Comparison of ENCODE assay signal across 8 mouse cellular contexts in genomic region chr11:98544890-98545677, GRCm38 (mm10). TPM values are rescaled to one million over a fixed set of nuclear protein-coding genes. Genes with fewer than 3 reads are reported as not detected.
DNase-seq lines count a peak whose midpoint lies in the region; ATAC-seq and TF ChIP-seq lines count a peak whose summit lies in the region.

No protein-coding gene starts in this region.

- H3K4me1 ChIP-seq in heart, embryonic 12.5 days (replicated peaks), result peaks cover 7% of the 10 kb centered on the region
- H3K4me1 ChIP-seq in E14TG2a.4 (replicated peaks; ENCODE audit: low read depth, low read length), result peaks cover under 1% of the 10 kb centered on the region; the same call in 1 of the 2 replicates
- H3K4me1 ChIP-seq in forebrain, embryonic 16.5 days (replicated peaks; ENCODE audit: control insufficient read depth, insufficient read depth, low read length), result peaks cover 8% of the 10 kb centered on the region
- no peaks in the 10 kb centered on the region; the same call in 1 of the 2 replicates for H3K4me1 ChIP-seq in liver, embryonic 16.5 days (ENCODE audit: control insufficient read depth, low read depth, low read length)

- no peak overlapping the region for H3K27ac ChIP-seq in heart, embryonic 12.5 days (ENCODE audit: poor library complexity, severe bottlenecking)
- H3K27ac ChIP-seq in forebrain, embryonic 16.5 days (ENCODE audit: low read length), result no peak overlapping the region
- H3K27ac ChIP-seq in liver, embryonic 16.5 days (ENCODE audit: low read length), result no peak overlapping the region

- intact Hi-C loops in heart, postnatal 10 days (cut with DNase I), result no loop called here

- ATAC-seq in heart, embryonic 12.5 days (ENCODE audit: insufficient number of reproducible peaks, low FRiP score), result no peak
- ATAC-seq in forebrain, embryonic 16.5 days, result no peak
- no peak for ATAC-seq in liver, embryonic 16.5 days (ENCODE audit: low read depth)

- no peak for TF ChIP-seq CTCF in E14TG2a.4 (conservative IDR thresholded peaks at IDR 0.05; ENCODE audit: low read length)

- H3K4me2 ChIP-seq in heart, embryonic 12.5 days, result peak overlapping the region; percentile 92
- peak overlapping the region; percentile 80 for H3K4me2 ChIP-seq in forebrain, embryonic 16.5 days (ENCODE audit: low read length)
- H3K4me2 ChIP-seq in liver, embryonic 16.5 days (ENCODE audit: low read depth, low read length), result peak overlapping the region; percentile 30

- H3K9me3 ChIP-seq in heart, embryonic 12.5 days (replicated peaks), result peaks cover 5% of the 10 kb centered on the region
- peaks cover 6% of the 10 kb centered on the region for H3K9me3 ChIP-seq in E14TG2a.4 (ENCODE audit: low read length)
- no peaks in the 10 kb centered on the region for H3K9me3 ChIP-seq in forebrain, embryonic 16.5 days (ENCODE audit: control insufficient read depth, low read length)
- H3K9me3 ChIP-seq in liver, embryonic 16.5 days (replicated peaks; ENCODE audit: control insufficient read depth, low read length), result 0 out of 2 replicates have a peak, but pooled peaks cover 2% of the 10 kb centered on the region

- 3% methylated on average over 16 of the region's 16 CpGs for WGBS in heart, embryonic 12.5 days
- 4% methylated on average over 16 of the region's 16 CpGs for WGBS in forebrain, embryonic 16.5 days
- WGBS in liver, embryonic 16.5 days (ENCODE audit: insufficient replicate concordance), result 3% methylated on average over 16 of the region's 16 CpGs

- H3K27me3 ChIP-seq in heart, embryonic 12.5 days (replicated peaks), result peaks cover 67% of the 10 kb centered on the region
- H3K27me3 ChIP-seq in E14TG2a.4 (ENCODE audit: insufficient read depth, low read length), result peaks cover 80% of the 10 kb centered on the region
- peaks cover 65% of the 10 kb centered on the region for H3K27me3 ChIP-seq in forebrain, embryonic 16.5 days (replicated peaks; ENCODE audit: control insufficient read depth, insufficient read depth, low read length)
- H3K27me3 ChIP-seq in liver, embryonic 16.5 days (ENCODE audit: control insufficient read depth, insufficient read depth, low read depth, low read length), result peaks cover 73% of the 10 kb centered on the region

- H3K36me3 ChIP-seq in heart, embryonic 12.5 days, result no peaks in the 10 kb centered on the region
- no peaks in the 10 kb centered on the region for H3K36me3 ChIP-seq in E14TG2a.4 (ENCODE audit: insufficient read depth, low read length)
- H3K36me3 ChIP-seq in forebrain, embryonic 16.5 days (ENCODE audit: control insufficient read depth, insufficient read depth), result no peaks in the 10 kb centered on the region
- H3K36me3 ChIP-seq in liver, embryonic 16.5 days (ENCODE audit: control insufficient read depth, insufficient read depth), result no peaks in the 10 kb centered on the region

- peak overlapping the region; percentile 54 for H3K4me3 ChIP-seq in heart, embryonic 12.5 days
- H3K4me3 ChIP-seq in E14TG2a.4 (replicated peaks; ENCODE audit: low read length), result peak overlapping the region; percentile 76
- peak overlapping the region; percentile 45 for H3K4me3 ChIP-seq in forebrain, embryonic 16.5 days (replicated peaks; ENCODE audit: low read length)
- H3K4me3 ChIP-seq in liver, embryonic 16.5 days (ENCODE audit: low read depth, low read length), result peak overlapping the region; percentile 11; the same call in 1 of the 2 replicates

- H3K9ac ChIP-seq in heart, embryonic 12.5 days, result peak overlapping the region; percentile 73
- H3K9ac ChIP-seq in forebrain, embryonic 16.5 days (replicated peaks; ENCODE audit: low read depth, low read length), result peak overlapping the region; percentile 45; the same call in 1 of the 2 replicates
- no peak overlapping the region for H3K9ac ChIP-seq in liver, embryonic 16.5 days (ENCODE audit: low read depth, low read length)

- no peak for DNase-seq in heart, postnatal 10 days
- DNase-seq in urinary bladder, postnatal 14 days (ENCODE audit: low spot score), result no peak
- DNase-seq in left cerebral cortex, adult 8-10 months (ENCODE audit: low spot score in 2 of 2), result no peak
- DNase-seq in layer of hippocampus, postnatal 36 days, result no peak

RNA-seq across cellular contexts. Expression of gene Ikzf3, which starts 0.7 kb away (rescaled TPM):
- polyA plus RNA-seq in heart, embryonic 12.5 days (2016; fragmentation: Nextera tagmentation; extraction: Ambion mirVana), result 0.06 and 0.26 TPM in 2 replicates
- under 1 TPM; 0.84 to 0.98 TPM for total RNA-seq in heart, postnatal 10 days (2021)
- not detected in 2 replicates for polyA plus RNA-seq in forebrain, embryonic 16.5 days (2015; fragmentation: Nextera tagmentation; extraction: Ambion mirVana)
- polyA plus RNA-seq in liver, embryonic 16.5 days (2015; fragmentation: Nextera tagmentation; extraction: Ambion mirVana), result 0.19 and 0.20 TPM in 2 replicates
- under 1 TPM; 0.23 to 0.76 (median 0.52) TPM for total RNA-seq in left cerebral cortex, adult 8-10 months (2022)
- total RNA-seq in layer of hippocampus, postnatal 36 days (2021), result not detected

RNA-seq across cellular contexts. Expression of gene Zpbp2, which starts 5.8 kb away (rescaled TPM):
- 0.28 and 0.52 TPM in 2 replicates for polyA plus RNA-seq in heart, embryonic 12.5 days (2016; fragmentation: Nextera tagmentation; extraction: Ambion mirVana)
- total RNA-seq in heart, postnatal 10 days (2021), result not detected
- 0.25 TPM in 1 of 2 replicates, not detected in the other for polyA plus RNA-seq in forebrain, embryonic 16.5 days (2015; fragmentation: Nextera tagmentation; extraction: Ambion mirVana)
- polyA plus RNA-seq in liver, embryonic 16.5 days (2015; fragmentation: Nextera tagmentation; extraction: Ambion mirVana), result 0.60 and 0.85 TPM in 2 replicates
- not detected for total RNA-seq in left cerebral cortex, adult 8-10 months (2022)
- total RNA-seq in layer of hippocampus, postnatal 36 days (2021), result not detected

RNA-seq across cellular contexts. Expression of gene Ormdl3, which starts 42.1 kb away (rescaled TPM):
- polyA plus RNA-seq in heart, embryonic 12.5 days (2016; fragmentation: Nextera tagmentation; extraction: Ambion mirVana), result 66.9 and 71.0 TPM in 2 replicates
- total RNA-seq in heart, postnatal 10 days (2021), result 10 to 100 TPM; 46.6 to 48.9 TPM
- 122 and 127 TPM in 2 replicates for polyA plus RNA-seq in forebrain, embryonic 16.5 days (2015; fragmentation: Nextera tagmentation; extraction: Ambion mirVana)
- polyA plus RNA-seq in liver, embryonic 16.5 days (2015; fragmentation: Nextera tagmentation; extraction: Ambion mirVana), result 36.6 and 38.4 TPM in 2 replicates
- total RNA-seq in left cerebral cortex, adult 8-10 months (2022), result 10 to 100 TPM; 43.6 to 47.0 (median 45.1) TPM
- total RNA-seq in layer of hippocampus, postnatal 36 days (2021), result 10 to 100 TPM; 55.7 to 61.4 TPM

RNA-seq across cellular contexts. Expression of gene Lrrc3c, which starts 53.0 kb away (rescaled TPM):
- not detected in 2 replicates for polyA plus RNA-seq in heart, embryonic 12.5 days (2016; fragmentation: Nextera tagmentation; extraction: Ambion mirVana)
- not detected for total RNA-seq in heart, postnatal 10 days (2021)
- polyA plus RNA-seq in forebrain, embryonic 16.5 days (2015; fragmentation: Nextera tagmentation; extraction: Ambion mirVana), result not detected in 2 replicates
- polyA plus RNA-seq in liver, embryonic 16.5 days (2015; fragmentation: Nextera tagmentation; extraction: Ambion mirVana), result not detected in 2 replicates
- not detected for total RNA-seq in left cerebral cortex, adult 8-10 months (2022)
- not detected for total RNA-seq in layer of hippocampus, postnatal 36 days (2021)

Comparison
In these comparisons a context has a peak if more than half of its experiments do, and no peak if none do; other contexts are left out.
1. H3K4me2 ChIP-seq: peak in every context shown above with its lines; median percentile 92 in heart, embryonic 12.5 days; 80 in forebrain, embryonic 16.5 days; 30 in liver, embryonic 16.5 days.
2. H3K4me3 ChIP-seq: peak in every context shown above with its lines; median percentile 76 in E14TG2a.4; 54 in heart, embryonic 12.5 days; 45 in forebrain, embryonic 16.5 days; 11 in liver, embryonic 16.5 days.